Mouse (Mus musculus) brain, adult 2 months (tissue): ENCODE data around the gene Pitpnm2.

Source experiments
- DNase-seq: peaks from one replicate; pipeline ENCODE4 v3.0.0; 2011; ENCODE audit warnings: low read depth, low spot score

Gene Pitpnm2

GRCm38 (mm10) chr5:124149028-124149427 lies 100.5 kb downstream of the Pitpnm2 start:
- DNase-seq = no peak

- no peak for DNase-seq
Measured at GRCm38 (mm10) chr5:124138066-124138465, 111.5 kb downstream of the Pitpnm2 start.

- DNase-seq = no peak
Measured at GRCm38 (mm10) chr5:124134261-124134660, 115.3 kb downstream of the Pitpnm2 start.

- DNase-seq = no peak
Measured at GRCm38 (mm10) chr5:124125093-124125492, 124.5 kb downstream of the Pitpnm2 start.

GRCm38 (mm10) chr5:124122357-124122756 lies 127.2 kb downstream of the Pitpnm2 start:
- no peak for DNase-seq

GRCm38 (mm10) chr5:124119204-124119603 lies 130.4 kb downstream of the Pitpnm2 start:
- DNase-seq = no peak

GRCm38 (mm10) chr5:124115990-124116845 lies 133.3 kb downstream of the Pitpnm2 start, which contains the start of gene Arl6ip4:
TSS of gene Arl6ip4 (plus strand) at chr5:124116089.
- peak; percentile 88 for DNase-seq

GRCm38 (mm10) chr5:124115531-124115930 lies 134.0 kb downstream of the Pitpnm2 start:
- DNase-seq = peak; percentile 66

GRCm38 (mm10) chr5:124114276-124115025 lies 135.1 kb downstream of the Pitpnm2 start:
- DNase-seq = no peak

GRCm38 (mm10) chr5:124113030-124113429 lies 136.5 kb downstream of the Pitpnm2 start:
- DNase-seq = peak; percentile 87

GRCm38 (mm10) chr5:124112531-124112930 lies 137.0 kb downstream of the Pitpnm2 start:
- peak; percentile 57 for DNase-seq

GRCm38 (mm10) chr5:124111742-124112497 lies 137.6 kb downstream of the Pitpnm2 start, which contains the start of gene Ogfod2:
TSS of gene Ogfod2 (plus strand) at chr5:124112297.
- DNase-seq = peak; percentile 99

GRCm38 (mm10) chr5:124111077-124111741 lies 138.4 kb downstream of the Pitpnm2 start:
- peak; percentile 57 for DNase-seq

- DNase-seq = no peak
Measured at GRCm38 (mm10) chr5:124103552-124103951, 146.0 kb downstream of the Pitpnm2 start.

GRCm38 (mm10) chr5:124103020-124103419 lies 146.5 kb downstream of the Pitpnm2 start:
- DNase-seq = no peak

GRCm38 (mm10) chr5:124102326-124102725 lies 147.2 kb downstream of the Pitpnm2 start:
- no peak for DNase-seq

- DNase-seq = no peak
Measured at GRCm38 (mm10) chr5:124100128-124101044, 149.2 kb downstream of the Pitpnm2 start.

GRCm38 (mm10) chr5:124098923-124099322 lies 150.6 kb downstream of the Pitpnm2 start:
- no peak for DNase-seq

- peak; percentile 98 for DNase-seq
Measured at GRCm38 (mm10) chr5:124095596-124096232, 153.8 kb downstream of the Pitpnm2 start, which contains the start of gene Abcb9. TSS of gene Abcb9 (minus strand) at chr5:124095798.
